Mouse (Mus musculus) bone marrow, adult 2 months (tissue): ENCODE data around the gene Adcy9.

Experiments used
- CTCF ChIP-seq: fragments of 200-500 bp; IDR thresholded peaks from 2 replicates; pipeline ENCODE4 v1.5.1; 2011; ENCODE audit warnings: low read length, control low read depth; ENCODE audit not compliant: control insufficient read depth, insufficient read depth
- POLR2A ChIP-seq: fragments of 200-500 bp; IDR thresholded peaks from 2 replicates; pipeline ENCODE4 v1.6.1; 2011; ENCODE audit warnings: low read depth, mild to moderate bottlenecking, control low read depth, low read length, borderline replicate concordance; ENCODE audit not compliant: control insufficient read depth

- no peak for TF ChIP-seq POLR2A
- no peak for TF ChIP-seq CTCF
Observed at GRCm38 (mm10) chr16:4407536-4407935, 12.8 kb downstream of the Adcy9 start.
